Mouse (Mus musculus) cerebellum, adult 8-10 months (tissue): ENCODE measurements around the gene Olfr1323.

Source experiments
- DNase-seq: peaks from one replicate; pipeline ENCODE4 v3.0.0; 2022

The Olfr1323 gene

GRCm38 (mm10) chrX:50019259-50019658 lies at the start of gene Olfr1323:
Olfr1323 (minus strand) TSS chrX:50019359.
- DNase-seq = no peak

- DNase-seq = no peak
Measured at GRCm38 (mm10) chrX:50012242-50012641, 6.9 kb downstream of the Olfr1323 start.
